Mouse (Mus musculus) R1 (cell line): ENCODE measurements around the gene Gm498.

Experiments used
- DNase-seq: peaks from one replicate; pipeline ENCODE4 v3.0.0-alpha.2; 2018; ENCODE audit warnings: low read depth, low spot score

Gm498 gene

GRCm38 (mm10) chr7:143891146-143891545, 24.5 kb downstream of the Gm498 start:
- no peak for DNase-seq

DNA sequence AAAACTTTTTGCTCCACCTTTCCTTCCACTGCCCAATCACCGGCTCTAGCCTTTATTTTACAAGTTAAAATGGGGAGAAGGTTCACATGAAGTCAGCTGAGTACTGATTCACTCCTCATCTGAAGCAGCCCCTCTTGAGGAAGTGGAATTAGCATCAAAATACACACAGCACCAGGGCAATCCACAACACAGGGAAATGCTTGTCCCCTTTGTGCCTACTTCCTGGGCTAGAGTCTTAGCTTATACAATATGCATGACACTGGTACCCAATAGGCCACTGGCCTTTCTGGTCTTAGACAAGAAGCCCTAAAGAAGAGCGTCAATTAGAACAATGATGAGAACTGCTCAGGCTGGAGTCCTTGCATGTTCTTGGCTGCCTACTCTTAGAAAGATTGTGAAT, 25.7 kb downstream of the Gm498 start:
- DNase-seq, result peak; percentile 84

GRCm38 (mm10) chr7:143900667-143901066, 34.0 kb downstream of the Gm498 start:
- no peak for DNase-seq

GRCm38 (mm10) chr7:143905176-143905575, 38.5 kb downstream of the Gm498 start:
- no peak for DNase-seq

DNA sequence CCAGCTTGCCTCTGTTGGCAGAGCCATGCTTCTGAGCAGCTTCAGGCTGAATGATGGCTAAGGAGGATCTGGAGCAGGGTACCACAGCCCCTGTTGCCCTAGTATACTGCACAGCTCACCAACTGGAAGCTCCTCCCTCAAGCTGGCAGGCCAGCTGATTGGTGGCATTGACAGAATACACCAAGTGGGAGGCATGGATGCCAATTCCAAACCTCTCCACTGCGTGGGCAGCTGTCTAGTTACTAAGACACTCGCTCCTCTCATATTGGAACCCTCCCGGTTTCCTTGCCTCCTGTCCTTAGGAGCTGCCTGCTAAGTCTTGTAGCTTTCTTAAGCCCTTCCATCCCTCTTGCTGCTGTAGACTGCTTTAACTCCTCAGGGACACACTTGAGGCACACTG, 39.0 kb downstream of the Gm498 start:
- DNase-seq, result no peak

- DNase-seq, result no peak
Observed at GRCm38 (mm10) chr7:143913611-143914010, 47.0 kb downstream of the Gm498 start.

DNA sequence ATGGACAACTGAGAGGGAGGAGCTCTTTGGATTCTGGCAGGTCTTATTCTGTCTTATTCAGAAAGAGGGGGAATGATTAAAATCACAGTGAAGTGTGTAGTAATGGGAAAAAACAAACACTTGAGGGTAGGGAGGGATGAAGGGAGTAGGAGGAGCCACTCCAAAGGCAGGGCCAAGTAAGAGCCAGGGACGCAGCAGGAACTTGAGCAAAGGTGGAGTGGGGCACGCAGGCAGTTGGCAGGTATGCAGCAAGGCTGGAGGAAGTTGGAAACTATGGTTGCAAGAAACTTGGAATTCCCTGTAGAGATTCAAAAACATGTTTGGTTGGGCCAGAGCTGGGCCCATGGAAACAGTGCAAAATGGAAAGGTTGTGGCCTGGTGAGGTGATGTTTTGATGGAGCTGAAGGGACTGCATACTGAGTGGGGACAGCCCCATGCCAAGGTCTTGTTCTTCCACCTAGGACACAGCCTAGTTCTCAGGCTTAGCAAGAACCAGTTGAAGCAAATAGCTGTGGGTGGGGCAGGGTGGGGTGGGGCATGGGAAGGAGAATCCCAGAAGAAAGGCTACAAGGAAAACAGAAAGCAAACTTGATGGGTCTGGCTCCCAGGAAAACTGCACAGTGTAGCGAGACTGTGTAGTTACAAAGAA, 52.5 kb downstream of the Gm498 start:
- DNase-seq, result peak; percentile 8

GRCm38 (mm10) chr7:143929899-143930298, 63.3 kb downstream of the Gm498 start:
- no peak for DNase-seq

- DNase-seq, result no peak
Observed at GRCm38 (mm10) chr7:143938647-143939046, 72.0 kb downstream of the Gm498 start.

- DNase-seq, result no peak
Observed at GRCm38 (mm10) chr7:143939476-143939875, 72.8 kb downstream of the Gm498 start.

GRCm38 (mm10) chr7:143942941-143943691, 76.5 kb downstream of the Gm498 start:
- DNase-seq, result no peak

GRCm38 (mm10) chr7:143944421-143944980, 77.9 kb downstream of the Gm498 start:
- DNase-seq, result no peak
